Mouse (Mus musculus) c-Kit-positive CD71-negative TER-119-negative erythroid progenitor cells, embryonic 14.5 days (primary cell): ENCODE measurements at regions not wholly inside any gene's neighbourhood (a gene's known extent, or its start where the extent isn't known, plus 50 kb on each side); places are given as distances from the start of the nearest gene placed in this dataset.
A peak's percentile ranks its signal among the peaks of the same experiment; 100 is the strongest.

Source experiments
- DNase-seq: peaks from one replicate; pipeline ENCODE4 v3.0.0-alpha.2; 2013; ENCODE audit warnings: low read depth

DNA sequence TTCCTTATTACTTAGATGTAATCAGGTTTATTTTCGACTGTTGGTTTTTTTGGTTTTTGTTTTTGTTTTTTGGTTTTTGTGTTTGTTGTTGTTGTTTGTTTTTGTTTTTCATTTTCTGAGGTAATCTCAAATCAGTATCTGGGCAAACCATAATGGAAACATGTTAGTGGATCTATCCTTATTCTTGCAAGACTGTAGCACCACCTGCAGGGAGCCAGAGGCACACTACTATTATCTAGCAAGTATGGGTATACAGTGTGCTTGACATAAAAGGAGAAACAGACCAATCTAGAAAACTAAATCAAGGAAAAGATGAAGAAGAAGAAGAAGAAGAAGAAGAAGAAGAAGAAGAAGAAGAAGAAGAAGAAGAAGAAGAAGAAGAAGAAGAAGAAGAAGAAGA lies 552.4 kb downstream of the Rfpl4b start:
- DNase-seq: peak; percentile 1

GRCm38 (mm10) chr10:38265564-38265963 lies 556.0 kb downstream of the Rfpl4b start:
- DNase-seq: no peak

DNA sequence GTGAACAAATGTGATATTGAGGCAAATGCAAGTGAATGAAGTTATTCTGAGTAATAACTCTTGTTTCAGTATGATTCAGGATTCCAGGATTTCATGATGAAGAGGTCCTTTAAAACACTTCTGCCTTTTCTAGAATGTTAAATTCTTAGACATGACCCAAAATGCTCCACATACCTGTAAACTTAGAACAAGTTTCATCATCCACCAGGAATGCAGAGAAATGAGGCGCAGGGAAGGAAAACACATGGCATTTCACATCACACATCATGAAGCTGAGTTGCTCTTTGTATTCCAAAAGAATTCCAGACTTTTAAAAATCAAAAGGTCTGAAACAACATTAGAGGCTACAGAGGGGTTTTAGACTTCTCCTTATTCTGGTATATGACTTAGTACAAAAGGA lies 574.8 kb downstream of the Rfpl4b start:
- DNase-seq: no peak
